Mouse (Mus musculus) small intestine, adult 2 months (tissue): ENCODE data around the gene Actn1. TPM values are rescaled to one million over a fixed set of nuclear protein-coding genes. Genes with fewer than 3 reads are reported as not detected.

ENCODE experiments used
- H3K27ac ChIP-seq: fragments of 200-500 bp; 2 replicates; pipeline ENCODE4 v1.5.1; 2012; ENCODE audit warnings: low read depth, low read length, control low read depth, inconsistent platforms; ENCODE audit not compliant: insufficient read depth
- H3K27me3 ChIP-seq: fragments of 200-500 bp; 2 replicates; pipeline ENCODE4 v1.6.1; 2012; ENCODE audit warnings: mild to moderate bottlenecking, moderate library complexity, low read length, inconsistent platforms; ENCODE audit not compliant: control insufficient read depth, insufficient read depth
- H3K36me3 ChIP-seq: fragments of 200-500 bp; 2 replicates; pipeline ENCODE4 v1.6.1; 2012; ENCODE audit warnings: mild to moderate bottlenecking, low read length, control low read depth, inconsistent platforms; ENCODE audit not compliant: control insufficient read depth, insufficient read depth
- H3K4me1 ChIP-seq: fragments of 200-500 bp; 2 replicates; pipeline ENCODE4 v1.6.1; 2012; ENCODE audit warnings: low read length, inconsistent platforms, mixed read lengths; ENCODE audit not compliant: control insufficient read depth, insufficient read depth, insufficient read length
- H3K4me3 ChIP-seq: fragments of 200-500 bp; 2 replicates; pipeline ENCODE4 v1.5.1; 2012; ENCODE audit warnings: low read depth, mild to moderate bottlenecking, control low read depth, inconsistent platforms, low read length, moderate library complexity
- CTCF ChIP-seq: fragments of 200-500 bp; IDR thresholded peaks from 2 replicates; pipeline ENCODE4 v1.5.1; 2012; ENCODE audit warnings: low read depth, mild to moderate bottlenecking, control low read depth, inconsistent platforms, low read length, moderate library complexity, mixed read lengths; ENCODE audit not compliant: insufficient replicate concordance, insufficient read length; ENCODE audit errors: extremely low read depth
- POLR2A ChIP-seq: fragments of 200-500 bp; IDR thresholded peaks from 2 replicates; pipeline ENCODE4 v1.6.1; 2012; ENCODE audit warnings: low read depth, mild to moderate bottlenecking, control low read depth, inconsistent platforms, low read length, moderate library complexity
- WGBS: fragments of 180-500 bp; shearing (Covaris S2); methylation state at CpG from one replicate; pipeline ENCODE4 v1.1.7; 2018; 5-methylcytosine and 5-hydroxymethylcytosine counted together
- polyA plus RNA-seq: library from polyadenylated mRNA; depleted of rRNA; stranded (reverse); fragments of >200 nt; gene quantifications from 2 replicates; pipeline ENCODE4 v1.2.3, GENCODE M21; 2012

The Actn1 gene
- polyA plus RNA-seq, 1 experiment: 53.1 TPM

- no peaks in the 10 kb centered on the region for H3K4me1 ChIP-seq
- no peak overlapping the region for H3K27ac ChIP-seq
- H3K27me3 ChIP-seq: no peaks in the 10 kb centered on the region
- TF ChIP-seq POLR2A (no peak), CTCF (no peak)
- no peak overlapping the region for H3K4me3 ChIP-seq
- H3K36me3 ChIP-seq: no peaks in the 10 kb centered on the region
- WGBS: 3% methylated on average over 5 of the region's 5 CpGs
These were observed 102.5 kb downstream of the Actn1 start for GRCm38 (mm10) chr12:80157675-80158074.

- WGBS: 32% methylated on average over 10 of the region's 10 CpGs
- Histone ChIP-seq H3K27me3 (no peaks in the 10 kb centered on the region), H3K4me3 (no peak overlapping the region), H3K4me1 (no peaks in the 10 kb centered on the region), H3K27ac (no peak overlapping the region), H3K36me3 (no peaks in the 10 kb centered on the region)
- TF ChIP-seq CTCF: peak; percentile 42; the same call in 1 of the 2 replicates
- no peak for TF ChIP-seq POLR2A
These were observed 106.4 kb downstream of the Actn1 start for GRCm38 (mm10) chr12:80153687-80154326.

GRCm38 (mm10) chr12:80153078-80153477 is 107.1 kb downstream of the Actn1 start:
- TF ChIP-seq CTCF (no peak), POLR2A (no peak)
- 86% methylated on average over 6 of the region's 6 CpGs for WGBS
- Histone ChIP-seq H3K4me1 (no peaks in the 10 kb centered on the region), H3K4me3 (no peak overlapping the region), H3K36me3 (no peaks in the 10 kb centered on the region), H3K27me3 (no peaks in the 10 kb centered on the region), H3K27ac (no peak overlapping the region)

GRCm38 (mm10) chr12:80151821-80152220 is 108.3 kb downstream of the Actn1 start:
- H3K27me3 ChIP-seq: no peaks in the 10 kb centered on the region
- TF ChIP-seq CTCF (peak; percentile 29; the same call in 1 of the 2 replicates), POLR2A (no peak)
- H3K27ac ChIP-seq: no peak overlapping the region
- H3K36me3 ChIP-seq: no peaks in the 10 kb centered on the region
- 93% methylated on average over 6 of the region's 6 CpGs for WGBS
- H3K4me1 ChIP-seq: no peaks in the 10 kb centered on the region
- H3K4me3 ChIP-seq: no peak overlapping the region

- 0 out of 2 replicates have a peak, but pooled peaks cover 2% of the 10 kb centered on the region for H3K4me1 ChIP-seq
- 30% methylated on average over 8 of the region's 8 CpGs for WGBS
- no peaks in the 10 kb centered on the region for H3K36me3 ChIP-seq
- H3K27me3 ChIP-seq: no peaks in the 10 kb centered on the region
- H3K4me3 ChIP-seq: no peak overlapping the region
- H3K27ac ChIP-seq: no peak overlapping the region
- TF ChIP-seq CTCF: no peak
- no peak for TF ChIP-seq POLR2A
These were observed 109.5 kb downstream of the Actn1 start for GRCm38 (mm10) chr12:80150624-80151023.

- Histone ChIP-seq H3K4me3 (no peak overlapping the region), H3K36me3 (no peaks in the 10 kb centered on the region), H3K27ac (no peak overlapping the region), H3K27me3 (no peaks in the 10 kb centered on the region), H3K4me1 (0 out of 2 replicates have a peak, but pooled peaks cover 2% of the 10 kb centered on the region)
- TF ChIP-seq POLR2A (no peak), CTCF (no peak)
- 93% methylated on average over 11 of the region's 11 CpGs for WGBS
These were observed 112.5 kb downstream of the Actn1 start for GRCm38 (mm10) chr12:80147563-80148214.
